Mouse (Mus musculus) spleen, postnatal 14 days (tissue): ENCODE measurements around the gene Nmur1.

Experiments
- DNase-seq, 2 experiments: peaks; one replicate each; pipeline ENCODE4 v3.0.0; 2021 to 2022; ENCODE audit warnings: low spot score in 2 of 2

Gene Nmur1

DNA sequence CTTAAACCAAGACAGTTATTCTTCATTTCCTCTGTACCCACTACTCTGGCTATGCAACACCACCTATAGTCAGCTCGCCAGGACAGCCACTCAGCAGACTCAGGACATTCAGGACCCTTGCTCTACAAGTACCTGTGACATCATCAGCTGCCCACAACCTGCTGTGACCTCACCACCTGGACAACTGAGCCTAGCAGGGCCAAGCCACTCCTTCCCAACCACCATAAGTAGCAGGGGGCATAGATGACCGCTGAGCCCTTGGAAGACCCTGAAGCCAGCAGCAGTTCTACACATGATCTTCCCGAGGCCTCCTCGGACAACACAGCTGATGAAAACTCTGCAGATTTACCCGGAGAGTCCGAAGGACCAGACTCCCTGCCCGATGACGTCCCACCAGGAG, at the start of gene Nmur1, which contains the start of gene Tex44:
Gene Nmur1, minus strand, starts transcription at position 101 of the 400 bp plus-strand sequence.
Gene Tex44, plus strand, starts transcription at position 202 of the 400 bp plus-strand sequence.
- DNase-seq = no peak

DNA sequence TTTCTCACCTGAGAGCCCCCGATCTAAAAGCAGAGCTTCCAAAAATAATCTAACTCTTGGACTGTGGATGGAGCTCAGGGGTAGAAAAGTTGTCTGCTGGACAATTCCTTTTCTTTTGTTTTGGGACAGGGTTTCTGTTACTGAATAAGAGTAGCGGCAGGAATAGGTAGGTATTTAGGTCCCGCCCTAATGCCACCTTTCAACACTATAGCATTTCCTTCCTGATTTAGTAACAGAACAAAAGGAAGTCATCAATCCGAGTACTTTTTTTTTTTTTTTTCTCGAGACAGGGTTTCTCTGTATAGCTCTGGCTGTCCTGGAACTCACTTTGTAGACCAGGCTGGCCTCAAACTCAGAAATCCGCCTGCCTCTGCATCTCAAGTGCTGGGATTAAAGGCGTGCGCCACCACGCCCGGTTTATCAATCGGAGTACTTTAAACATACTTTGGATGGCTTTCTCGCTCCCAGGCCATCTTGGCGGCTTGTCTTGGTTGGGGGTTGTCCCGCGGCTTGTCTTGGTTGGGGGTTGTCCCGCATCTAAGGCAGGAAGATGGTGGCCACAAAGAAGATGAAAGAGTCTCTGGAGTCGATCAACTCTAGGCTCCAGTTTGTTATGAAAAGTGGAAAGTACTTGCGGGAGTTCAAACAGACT, 47.2 kb upstream of the Nmur1 start:
- DNase-seq = no peak

DNA sequence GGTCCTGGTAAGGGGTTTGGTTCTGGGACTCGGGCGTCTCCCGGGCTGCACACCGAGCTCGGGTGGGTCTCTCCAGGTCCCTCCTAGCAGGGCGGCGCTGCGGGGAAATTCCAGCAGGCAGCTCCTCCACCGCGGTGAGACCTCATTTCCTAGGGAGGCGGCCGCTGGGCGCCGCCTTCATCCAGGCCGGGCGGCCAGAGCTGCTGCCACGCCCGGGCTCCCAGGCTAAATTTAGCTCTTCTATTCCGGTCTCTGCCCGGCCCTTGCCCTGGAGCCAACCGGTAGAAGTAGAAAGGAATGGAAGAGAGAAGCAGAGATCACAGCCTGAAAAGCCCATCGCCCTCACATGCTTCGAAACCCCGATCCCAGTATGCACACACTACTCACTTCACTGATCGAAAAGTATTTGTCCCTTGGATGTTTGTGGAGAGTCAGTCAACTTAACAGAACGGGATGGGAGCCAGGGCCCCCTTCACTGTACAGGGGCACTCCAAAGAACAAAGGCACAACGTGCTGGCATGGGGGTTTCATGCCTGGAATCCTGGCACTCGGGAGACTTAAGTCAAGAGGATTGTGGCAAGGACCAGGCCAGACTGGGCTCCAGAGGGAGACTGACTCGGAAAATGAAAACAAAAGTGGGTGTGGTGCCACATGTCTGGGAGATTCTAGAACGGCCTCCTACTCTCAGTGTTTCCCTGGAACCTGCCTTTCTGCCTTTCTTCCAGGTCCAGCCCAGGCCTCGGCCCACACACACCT, 46.3 kb upstream of the Nmur1 start:
- peak; percentile 34 to 52 for DNase-seq

DNA sequence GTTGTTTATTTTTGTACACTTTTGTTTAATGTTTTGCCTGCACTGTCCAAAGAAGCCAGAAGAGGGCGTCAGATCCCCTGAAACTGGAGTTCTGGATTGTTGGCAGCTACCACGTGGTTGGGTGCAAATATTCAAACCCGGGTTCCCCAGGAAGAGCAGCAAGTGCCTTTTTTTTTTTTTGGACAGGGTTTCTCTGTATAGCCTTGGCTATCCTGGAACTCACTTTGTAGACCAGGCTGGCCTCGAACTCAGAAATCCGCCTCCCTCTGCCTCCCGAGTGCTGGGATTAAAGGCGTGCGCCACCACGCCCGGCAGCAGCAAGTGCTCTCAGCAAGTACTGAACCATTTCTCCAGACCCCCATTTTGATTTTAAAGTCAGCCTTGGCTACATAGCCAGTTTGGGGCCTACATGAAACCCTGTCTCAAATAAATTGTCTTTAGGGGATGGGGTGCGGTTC, 45.5 kb upstream of the Nmur1 start:
- DNase-seq = peak in 1 of 2 experiments; percentile 64

DNA sequence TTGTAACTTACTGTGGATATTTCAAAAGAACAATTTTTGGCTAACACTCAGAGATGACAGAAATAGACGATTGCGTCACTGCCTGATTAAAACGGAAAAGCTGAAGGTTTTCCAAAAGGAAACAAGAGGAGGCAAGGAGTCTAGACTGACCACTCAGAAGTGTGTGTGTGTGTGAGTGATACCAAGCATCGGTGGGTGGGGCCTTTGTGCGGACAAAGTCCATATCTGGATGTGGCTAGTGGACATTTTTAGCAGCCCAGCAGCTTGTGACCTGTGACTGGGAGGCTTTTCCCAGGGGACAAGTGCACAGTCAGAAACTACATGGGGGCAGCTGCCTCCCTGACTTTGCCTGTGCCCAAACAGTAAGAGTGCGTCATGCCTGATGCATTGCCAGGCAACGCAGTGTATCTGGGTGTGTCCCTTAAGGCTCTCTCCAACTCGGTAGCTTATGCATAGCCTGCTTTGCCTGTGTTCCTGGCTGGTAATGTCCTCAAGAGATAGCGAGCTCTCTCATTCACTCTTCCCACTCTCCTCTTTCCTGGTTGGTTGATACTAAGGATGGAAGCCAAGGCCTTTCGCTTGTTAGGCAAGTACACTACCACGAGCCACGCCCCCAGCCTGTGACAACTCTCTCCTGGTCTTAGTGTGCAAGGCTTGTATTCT, 44.6 kb upstream of the Nmur1 start:
- peak in 1 of 2 experiments; percentile 35 for DNase-seq

DNA sequence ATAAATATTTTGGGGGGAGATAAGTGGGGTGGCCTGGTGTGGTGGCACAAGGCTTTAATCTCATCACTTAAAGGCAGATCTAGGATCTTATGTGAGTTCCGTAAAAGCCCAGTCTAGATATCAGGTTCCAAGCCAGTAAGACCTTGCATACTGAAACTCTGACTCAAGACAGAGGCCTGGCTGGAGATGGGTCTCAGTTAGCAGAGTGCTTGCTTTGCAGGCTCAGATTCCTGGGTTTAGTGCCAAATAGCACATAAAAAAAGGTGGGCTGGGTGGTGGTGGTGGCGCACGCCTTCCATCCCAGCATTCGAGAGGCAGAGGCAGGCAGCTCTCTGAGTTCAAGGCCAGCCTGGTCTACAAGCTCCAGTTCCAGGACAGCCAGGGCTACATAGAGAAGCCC, 43.8 kb upstream of the Nmur1 start:
- no peak for DNase-seq

DNA sequence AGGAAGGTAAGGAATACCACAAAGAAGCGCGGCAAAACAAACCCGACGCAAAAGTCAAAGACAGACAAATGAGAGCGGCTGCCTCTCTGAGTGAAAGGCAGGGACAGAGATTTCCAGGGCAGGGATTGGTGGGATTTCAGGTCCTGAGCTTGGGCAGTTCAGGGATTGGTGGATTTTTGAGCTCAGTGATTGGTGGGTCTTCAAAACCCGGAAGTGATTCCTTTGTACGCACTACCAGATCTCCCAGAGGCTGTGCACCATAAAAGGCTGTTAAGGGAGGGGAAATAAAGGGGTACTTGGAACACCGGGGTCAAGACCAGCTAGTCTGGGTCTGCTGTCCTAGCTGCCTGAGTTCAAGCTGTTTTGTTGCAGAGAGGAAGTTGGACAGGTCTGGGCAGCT, 41.4 kb upstream of the Nmur1 start:
- no peak for DNase-seq

DNA sequence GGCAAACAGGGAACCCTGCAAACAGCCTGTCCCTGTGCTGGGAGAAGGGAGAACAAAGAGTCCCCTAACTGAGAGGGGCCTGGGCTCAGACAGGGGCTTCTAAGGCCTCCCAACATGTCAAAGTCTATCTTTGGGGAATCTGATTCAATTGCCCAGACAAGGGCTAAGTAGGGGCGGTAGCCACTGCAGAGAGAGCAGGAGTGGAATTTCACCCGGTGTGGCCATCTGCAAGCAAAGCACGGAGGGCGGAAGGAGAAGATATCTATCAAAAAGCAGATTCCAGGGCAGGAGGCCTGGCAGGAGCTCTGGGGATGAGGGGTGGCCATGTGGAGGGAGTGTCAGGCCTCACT, 38.8 kb upstream of the Nmur1 start:
- no peak for DNase-seq

DNA sequence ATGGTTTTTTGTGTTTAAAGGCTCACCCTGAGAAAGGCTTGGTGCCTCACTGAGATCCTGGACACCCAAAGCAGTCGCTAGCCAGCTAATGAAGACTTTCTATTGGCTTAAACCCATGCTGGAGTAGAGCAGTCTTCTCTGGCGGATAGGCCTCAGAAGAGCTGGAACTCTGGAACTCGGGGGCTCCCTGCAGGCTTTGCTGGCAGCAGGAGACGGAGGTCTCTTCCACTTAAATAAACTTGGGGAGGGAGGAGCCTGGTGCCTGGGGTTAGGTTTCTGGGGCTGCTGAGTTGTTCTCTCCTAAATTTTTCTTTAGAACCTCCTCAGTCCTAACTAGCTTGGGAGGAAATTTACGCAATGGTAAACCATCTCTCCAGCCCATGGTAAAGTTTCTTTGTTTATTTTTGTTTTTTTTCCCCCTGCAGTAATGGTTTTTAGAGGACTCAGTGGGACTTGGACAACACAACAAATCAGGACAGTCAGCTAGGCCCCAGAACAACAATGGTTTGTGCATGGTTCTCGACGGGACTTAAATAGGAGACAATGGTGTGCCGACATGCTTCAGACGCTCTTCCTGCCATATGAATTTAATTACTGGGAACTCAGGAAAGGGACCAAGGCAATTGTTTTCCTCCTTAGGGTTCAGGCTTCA, 38.3 kb upstream of the Nmur1 start:
- DNase-seq = no peak

DNA sequence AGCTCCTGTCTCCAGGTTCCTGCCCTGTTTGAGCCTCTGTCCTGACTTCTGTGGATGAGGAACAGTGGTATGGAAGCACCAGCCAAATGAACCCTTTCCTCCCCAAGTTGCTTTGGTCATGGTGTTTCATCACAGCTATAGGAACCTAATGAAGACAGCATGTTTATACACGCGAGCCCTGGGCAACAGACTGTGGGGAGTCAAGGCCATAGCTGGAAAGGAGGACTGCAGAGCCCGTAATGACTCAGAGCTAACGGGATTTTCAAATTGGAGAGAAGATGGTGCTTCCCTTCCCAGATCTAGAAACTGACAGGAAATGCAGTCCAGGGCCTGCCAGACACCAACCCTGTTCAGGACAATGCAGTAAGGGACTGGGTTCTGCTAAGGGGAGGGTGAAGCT, 33.3 kb upstream of the Nmur1 start:
- DNase-seq = no peak

DNA sequence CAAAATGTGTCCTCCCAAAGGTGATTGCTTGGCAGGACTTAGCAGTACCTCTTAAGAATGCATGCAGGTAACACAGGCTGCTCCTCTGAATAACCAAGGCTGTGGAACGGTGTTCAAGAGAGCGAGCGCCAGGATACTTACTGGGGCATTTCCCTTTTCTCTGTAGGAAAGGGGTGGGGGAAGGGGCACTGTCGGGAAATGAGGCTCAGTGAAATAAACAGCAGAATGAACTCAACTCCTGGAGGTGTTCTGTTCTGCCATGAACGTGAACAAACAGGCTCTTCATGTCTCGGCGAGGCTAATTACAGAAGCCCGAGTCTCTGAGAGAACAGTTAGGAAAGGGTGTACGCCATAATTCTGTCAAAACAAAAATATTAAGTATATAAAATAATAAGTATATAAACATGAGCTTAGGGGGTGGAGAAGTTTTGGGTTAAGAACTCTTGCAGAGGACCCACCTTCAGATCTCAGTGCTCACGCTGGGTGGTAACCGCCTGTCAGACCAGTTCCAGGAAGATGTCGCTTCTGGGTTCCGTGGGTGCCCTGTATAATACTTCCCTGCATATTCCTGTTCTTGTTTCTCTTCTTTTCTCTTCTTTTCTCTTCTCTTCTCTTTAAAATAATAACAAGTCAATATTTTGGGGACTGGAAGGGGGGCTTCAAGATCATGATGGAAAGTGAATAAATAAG, 31.0 kb upstream of the Nmur1 start:
- DNase-seq = no peak

DNA sequence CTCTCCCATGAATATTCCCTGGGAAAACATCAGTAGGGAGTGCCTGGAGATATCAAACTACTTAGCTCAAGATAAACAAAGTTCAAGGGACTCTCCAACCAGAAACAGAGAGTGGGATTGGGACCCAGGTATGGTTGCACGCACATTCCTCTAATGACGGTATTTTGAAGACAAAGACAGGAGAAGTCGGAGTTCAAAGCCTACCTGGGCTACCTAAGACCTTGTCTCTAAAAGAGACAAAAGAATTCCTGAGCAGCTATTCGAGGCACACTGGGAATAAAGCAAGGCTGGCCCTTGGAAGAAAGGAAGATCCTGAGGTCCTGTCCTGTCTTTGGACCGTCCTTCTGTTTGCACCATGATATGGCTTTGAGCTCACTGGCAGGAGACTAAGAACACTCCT, 26.7 kb upstream of the Nmur1 start:
- DNase-seq = no peak

DNA sequence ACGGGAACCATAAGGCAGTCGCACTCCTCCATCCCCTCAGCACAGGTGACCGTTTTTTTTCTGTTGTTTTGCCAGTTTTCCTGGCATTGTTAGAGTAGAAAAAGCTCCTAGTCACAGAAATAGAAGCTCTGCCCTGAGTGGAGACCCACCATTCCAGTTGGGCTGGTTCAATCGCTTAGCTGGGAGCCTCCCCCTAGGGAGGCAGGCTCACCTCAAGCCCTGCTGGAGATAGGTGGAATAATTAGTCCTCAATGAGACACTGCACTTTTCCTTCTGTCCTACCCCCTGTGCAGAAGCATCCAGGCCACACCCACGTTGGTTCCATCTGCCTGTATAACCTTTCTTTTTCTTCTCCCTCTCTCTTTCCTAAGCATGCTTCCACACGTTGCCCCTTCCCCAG, 23.9 kb upstream of the Nmur1 start:
- no peak for DNase-seq

DNA sequence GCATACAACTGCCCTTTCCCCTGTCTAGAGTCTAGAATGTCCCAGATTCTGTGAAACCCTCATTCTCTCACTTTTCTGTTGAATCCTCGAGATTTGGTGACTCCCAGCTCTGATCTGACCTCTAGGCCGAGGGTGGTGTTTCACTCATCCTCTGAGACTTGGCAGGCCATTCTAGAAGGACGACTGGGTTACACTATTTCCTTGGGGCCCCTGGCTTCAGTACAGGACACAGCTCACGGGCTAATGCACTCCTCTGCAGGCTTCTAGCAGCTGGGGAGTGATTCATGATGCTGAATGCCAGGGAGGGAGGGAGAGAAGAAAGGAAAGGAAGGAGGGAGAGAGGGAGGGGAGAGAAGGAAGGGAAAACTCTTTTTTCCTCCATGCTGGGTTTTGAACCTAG, 22.2 kb upstream of the Nmur1 start:
- no peak for DNase-seq

DNA sequence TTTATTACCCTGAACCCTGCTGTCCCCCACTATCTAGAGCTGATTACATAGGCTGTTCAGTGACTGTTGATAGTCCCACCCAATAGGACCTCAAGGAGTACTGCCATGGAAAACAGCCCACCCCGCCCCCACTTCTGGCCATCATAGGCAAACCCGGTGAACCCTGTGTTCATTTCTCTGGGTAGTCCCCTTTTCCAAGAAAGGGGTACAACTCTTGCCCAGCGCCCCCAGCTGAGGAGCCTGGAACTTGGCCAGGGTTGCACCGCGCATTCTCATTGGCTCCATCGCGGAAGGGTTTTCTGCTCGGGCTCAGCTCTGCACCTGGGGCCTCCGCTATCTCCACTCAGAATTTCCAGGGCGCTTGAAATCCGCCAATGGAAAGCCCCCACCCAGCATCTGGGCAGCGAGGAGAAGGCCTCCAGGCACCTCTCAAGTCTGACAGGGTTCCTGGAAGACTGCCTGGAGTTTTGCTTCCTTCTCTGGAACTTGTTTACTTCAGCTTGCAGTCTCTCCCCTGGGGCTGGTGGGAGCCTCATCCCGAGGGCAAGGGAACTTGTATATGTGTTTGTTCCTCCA, 21.7 kb upstream of the Nmur1 start:
- no peak for DNase-seq

DNA sequence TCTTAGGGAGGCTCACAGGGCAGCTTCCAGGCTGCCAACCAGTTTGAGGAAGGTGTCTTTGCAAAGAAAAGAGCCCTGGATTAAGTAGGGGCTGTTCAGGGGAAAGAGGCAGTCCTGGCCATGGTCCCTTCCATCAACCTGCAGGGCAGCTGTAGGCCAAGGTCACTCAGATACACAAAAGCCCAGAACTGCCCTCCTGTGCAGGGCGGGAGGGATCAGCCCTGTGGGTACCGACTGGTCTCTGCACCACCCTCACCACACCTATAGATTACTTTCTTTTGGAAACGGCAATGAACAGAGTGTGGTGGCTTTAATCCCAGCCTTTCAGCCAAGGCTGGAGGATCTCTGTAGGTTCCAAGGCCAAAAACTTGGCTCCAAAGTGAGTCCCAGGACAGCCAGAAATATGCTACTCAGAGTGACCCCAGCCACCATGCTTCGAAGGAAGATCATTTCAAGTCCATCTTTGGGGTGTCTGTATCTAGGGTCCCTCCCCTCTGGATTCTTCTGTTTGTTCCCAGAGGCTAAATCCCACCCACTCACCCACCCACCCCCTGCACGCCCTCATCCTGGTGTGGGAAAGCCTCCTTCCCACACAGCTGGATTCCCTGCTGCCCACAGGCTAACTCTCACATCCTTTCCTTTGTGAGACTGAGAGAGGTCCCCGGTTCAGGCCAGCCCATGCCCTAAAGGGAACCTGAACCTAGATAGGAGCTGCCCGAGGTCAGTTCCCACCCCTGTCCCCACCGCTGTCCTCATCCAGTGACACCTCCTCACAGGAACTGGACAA, 17.6 kb upstream of the Nmur1 start:
- DNase-seq = no peak

DNA sequence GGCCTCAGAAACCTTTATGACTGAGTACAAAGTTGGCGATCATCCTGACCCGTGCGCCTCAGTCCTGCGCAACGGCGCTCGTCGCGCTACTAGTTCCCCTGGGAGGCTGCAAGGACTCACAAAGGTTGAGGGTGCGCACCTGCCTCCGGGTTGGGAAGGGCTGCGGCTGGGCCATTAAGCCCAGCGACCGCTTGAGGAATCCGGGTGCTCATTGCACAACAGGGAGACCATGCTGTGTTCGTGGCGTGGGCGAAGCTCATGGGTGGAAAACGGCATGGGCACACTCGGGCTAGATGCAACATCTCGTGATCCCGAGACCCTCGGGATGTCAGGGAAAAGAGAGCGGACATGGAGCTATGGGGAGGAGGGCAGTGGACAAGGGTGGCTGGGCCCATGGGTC, 16.8 kb upstream of the Nmur1 start:
- no peak for DNase-seq

DNA sequence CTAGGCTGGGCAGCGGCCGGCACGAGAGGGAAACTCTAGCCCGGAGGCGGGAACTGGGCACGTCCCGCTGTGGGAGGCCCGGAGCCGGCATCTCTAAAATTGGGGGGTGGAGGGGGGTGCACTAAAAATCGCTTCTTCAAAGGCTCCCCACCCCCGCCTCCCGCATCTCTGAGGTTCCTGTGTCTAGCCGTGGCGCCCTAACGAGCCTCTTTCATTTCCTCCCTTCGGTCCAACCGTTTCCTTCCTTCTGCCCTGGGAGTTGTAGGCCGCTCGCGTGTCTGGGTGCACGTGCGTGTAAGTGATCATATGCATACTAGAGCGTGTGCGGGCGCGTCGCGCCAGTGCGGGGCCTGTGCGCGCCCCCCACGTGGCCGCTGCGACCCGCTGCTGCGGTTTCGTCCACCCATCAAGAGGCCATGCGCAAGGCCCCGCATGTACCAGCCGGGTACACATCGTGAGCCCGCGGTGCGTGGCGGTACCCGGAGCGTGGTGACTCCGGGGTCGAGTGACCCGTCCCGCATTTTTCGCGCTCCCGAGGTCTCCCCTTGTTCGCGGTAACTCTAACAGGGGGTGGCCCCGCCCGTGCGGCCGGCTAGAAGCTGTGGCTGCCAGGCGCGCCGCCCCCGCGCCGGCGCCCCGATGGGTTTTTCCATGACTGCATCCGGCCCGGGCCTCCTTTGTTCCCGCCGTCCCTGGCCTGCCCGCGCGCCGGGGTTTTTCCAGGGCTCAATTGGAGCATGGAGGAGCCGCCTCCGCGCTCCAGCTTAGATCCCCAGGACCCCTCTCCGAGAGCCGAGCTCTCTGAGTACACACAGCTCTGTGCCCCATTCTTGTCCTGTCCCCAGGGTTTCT, 16.2 kb upstream of the Nmur1 start:
- peak; percentile 61 to 65 for DNase-seq

DNA sequence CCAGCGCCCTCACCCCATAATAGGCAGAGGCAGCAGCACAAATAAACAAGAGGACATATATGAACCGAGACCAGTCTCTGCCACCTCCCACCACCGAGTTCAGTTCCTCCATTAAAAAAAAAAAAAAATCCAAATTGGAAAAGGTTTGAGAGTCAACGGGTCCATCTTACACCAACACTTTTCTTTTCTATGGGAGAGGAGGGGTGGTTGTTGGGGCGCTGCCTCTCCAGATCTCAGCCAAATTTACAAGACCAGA, 15.6 kb upstream of the Nmur1 start:
- DNase-seq = no peak
